Mouse (Mus musculus) midbrain, embryonic 13.5 days (tissue): Measurements from ENCODE around the gene Fam189a2. TPM values are rescaled to one million over a fixed set of nuclear protein-coding genes. Genes with fewer than 3 reads are reported as not detected.

ENCODE experiments used
- ATAC-seq: fragments of 200-750 bp; cut with Nextera tagmentation; 2 replicates; pipeline ENCODE4 v1.8.0; 2017; ENCODE audit warnings: mild to moderate bottlenecking, moderate TSS enrichment, moderate library complexity
- H3K27ac ChIP-seq: fragments of 300-500 bp; sonication (generic); 2 replicates; pipeline ENCODE4 v1.5.1; 2015; ENCODE audit warnings: inconsistent platforms, mild to moderate bottlenecking, moderate library complexity
- H3K27me3 ChIP-seq: fragments of 300-500 bp; sonication (generic); 2 replicates; pipeline ENCODE4 v1.6.1; 2015; ENCODE audit warnings: mild to moderate bottlenecking, inconsistent platforms
- H3K36me3 ChIP-seq: fragments of 300-500 bp; sonication (generic); 2 replicates; pipeline ENCODE4 v1.6.1; 2015; ENCODE audit warnings: mild to moderate bottlenecking, inconsistent platforms
- H3K4me1 ChIP-seq: fragments of 300-500 bp; sonication (generic); replicated peaks from 2 replicates; pipeline ENCODE4 v1.6.1; 2015; ENCODE audit warnings: inconsistent platforms
- H3K4me2 ChIP-seq: fragments of 300-500 bp; sonication (generic); replicated peaks from 2 replicates; pipeline ENCODE4 v1.6.1; 2015; ENCODE audit warnings: moderate library complexity, mild to moderate bottlenecking, inconsistent platforms
- H3K4me3 ChIP-seq: fragments of 300-500 bp; sonication (generic); replicated peaks from 2 replicates; pipeline ENCODE4 v1.5.1; 2015; ENCODE audit warnings: mild to moderate bottlenecking, inconsistent platforms
- H3K9ac ChIP-seq: fragments of 300-500 bp; sonication (generic); replicated peaks from 2 replicates; pipeline ENCODE4 v1.6.1; 2015; ENCODE audit warnings: mild to moderate bottlenecking, inconsistent platforms
- H3K9me3 ChIP-seq: fragments of 300-500 bp; sonication (generic); 2 replicates; pipeline ENCODE4 v1.6.1; 2016; ENCODE audit warnings: mild to moderate bottlenecking, inconsistent platforms
- WGBS: fragments of 180-500 bp; shearing (Covaris S2); methylation state at CpG from one replicate; pipeline ENCODE4 v1.1.7; 2015; 5-methylcytosine and 5-hydroxymethylcytosine counted together
- polyA plus RNA-seq: library from polyadenylated mRNA; unstranded; fragments of >200 nt; fragmentation: Nextera tagmentation; extraction: Ambion mirVana; gene quantifications from 2 replicates; pipeline ENCODE4 v1.2.1, GENCODE M21; 2015

Gene Fam189a2
- 1.4 and 1.5 TPM in 2 replicates for polyA plus RNA-seq

- peak within 1 kb of the TSS; percentile 69 for H3K4me3 ChIP-seq
- H3K4me2 ChIP-seq = peak within 1 kb of the TSS; percentile 88
- under 1% methylated on average over 56 of the region's 65 CpGs for WGBS
- no peaks in the 10 kb centered on the region for H3K36me3 ChIP-seq
- ATAC-seq = peak; percentile 90
- H3K9me3 ChIP-seq = no peaks in the 10 kb centered on the region
- peak within 1 kb of the TSS; percentile 67 for H3K27ac ChIP-seq
- peaks cover 29% of the 10 kb centered on the region for H3K4me1 ChIP-seq
- peak within 1 kb of the TSS; percentile 76 for H3K9ac ChIP-seq
- H3K27me3 ChIP-seq = peaks cover 55% of the 10 kb centered on the region
Observed at GRCm38 (mm10) chr19:24030871-24031556, at the start of gene Fam189a2. Gene Fam189a2 (minus strand): TSS chr19:24031019.

- Histone ChIP-seq H3K27ac (no peak overlapping the region), H3K4me2 (no peak overlapping the region), H3K9ac (no peak overlapping the region), H3K36me3 (no peaks in the 10 kb centered on the region), H3K27me3 (no peaks in the 10 kb centered on the region), H3K4me3 (no peak overlapping the region), H3K4me1 (no peaks in the 10 kb centered on the region), H3K9me3 (peaks cover 5% of the 10 kb centered on the region; the same call in 1 of the 2 replicates)
- WGBS = 93% methylated on average over 3 of the region's 3 CpGs
- no peak for ATAC-seq
Observed at GRCm38 (mm10) chr19:24077658-24078057, 46.8 kb upstream of the Fam189a2 start.

- Histone ChIP-seq H3K9ac (no peak overlapping the region), H3K4me2 (no peak overlapping the region), H3K27me3 (no peaks in the 10 kb centered on the region), H3K4me1 (no peaks in the 10 kb centered on the region), H3K4me3 (no peak overlapping the region), H3K36me3 (no peaks in the 10 kb centered on the region), H3K9me3 (peaks cover 5% of the 10 kb centered on the region; the same call in 1 of the 2 replicates), H3K27ac (no peak overlapping the region)
- ATAC-seq = no peak
- 95% methylated on average over 7 of the region's 7 CpGs for WGBS
Observed at GRCm38 (mm10) chr19:24076536-24076935, 45.7 kb upstream of the Fam189a2 start.

- WGBS = 89% methylated on average over 8 of the region's 8 CpGs
- H3K4me3 ChIP-seq = no peak overlapping the region
- no peak overlapping the region for H3K27ac ChIP-seq
- H3K9ac ChIP-seq = no peak overlapping the region
- H3K4me1 ChIP-seq = no peaks in the 10 kb centered on the region
- no peaks in the 10 kb centered on the region for H3K36me3 ChIP-seq
- H3K4me2 ChIP-seq = no peak overlapping the region
- peaks cover 5% of the 10 kb centered on the region; the same call in 1 of the 2 replicates for H3K9me3 ChIP-seq
- ATAC-seq = no peak
- no peaks in the 10 kb centered on the region for H3K27me3 ChIP-seq
Observed at GRCm38 (mm10) chr19:24075927-24076326, 45.1 kb upstream of the Fam189a2 start.

- no peak overlapping the region for H3K9ac ChIP-seq
- H3K9me3 ChIP-seq = peaks cover 7% of the 10 kb centered on the region
- no peak for ATAC-seq
- H3K27ac ChIP-seq = no peak overlapping the region
- H3K4me3 ChIP-seq = no peak overlapping the region
- no peak overlapping the region for H3K4me2 ChIP-seq
- H3K27me3 ChIP-seq = no peaks in the 10 kb centered on the region
- WGBS = 41% methylated on average over 4 of the region's 4 CpGs
- H3K36me3 ChIP-seq = no peaks in the 10 kb centered on the region
- no peaks in the 10 kb centered on the region for H3K4me1 ChIP-seq
Observed at GRCm38 (mm10) chr19:24073155-24073554, 42.3 kb upstream of the Fam189a2 start.

GRCm38 (mm10) chr19:24064348-24064895 is 33.6 kb upstream of the Fam189a2 start:
- Histone ChIP-seq H3K4me1 (no peaks in the 10 kb centered on the region), H3K9ac (no peak overlapping the region), H3K4me2 (no peak overlapping the region), H3K27me3 (no peaks in the 10 kb centered on the region), H3K27ac (no peak overlapping the region), H3K36me3 (no peaks in the 10 kb centered on the region), H3K4me3 (no peak overlapping the region), H3K9me3 (peaks cover 2% of the 10 kb centered on the region; the same call in 1 of the 2 replicates)
- 56% methylated on average over 12 of the region's 12 CpGs for WGBS
- ATAC-seq = no peak

GRCm38 (mm10) chr19:24063585-24063984 is 32.8 kb upstream of the Fam189a2 start:
- 89% methylated on average over 4 of the region's 4 CpGs for WGBS
- no peak for ATAC-seq
- Histone ChIP-seq H3K27me3 (no peaks in the 10 kb centered on the region), H3K4me1 (no peaks in the 10 kb centered on the region), H3K9ac (no peak overlapping the region), H3K9me3 (no peaks in the 10 kb centered on the region), H3K4me2 (no peak overlapping the region), H3K36me3 (no peaks in the 10 kb centered on the region), H3K27ac (no peak overlapping the region), H3K4me3 (no peak overlapping the region)

GRCm38 (mm10) chr19:24058851-24059250 is 28.0 kb upstream of the Fam189a2 start:
- no peaks in the 10 kb centered on the region for H3K36me3 ChIP-seq
- H3K27ac ChIP-seq = no peak overlapping the region
- WGBS = 85% methylated on average over 8 of the region's 8 CpGs
- no peak overlapping the region for H3K4me3 ChIP-seq
- ATAC-seq = no peak
- H3K9me3 ChIP-seq = no peaks in the 10 kb centered on the region
- H3K9ac ChIP-seq = no peak overlapping the region
- no peak overlapping the region for H3K4me2 ChIP-seq
- no peaks in the 10 kb centered on the region for H3K4me1 ChIP-seq
- H3K27me3 ChIP-seq = no peaks in the 10 kb centered on the region

- no peak overlapping the region for H3K27ac ChIP-seq
- H3K9ac ChIP-seq = no peak overlapping the region
- no peak for ATAC-seq
- 94% methylated on average over 5 of the region's 5 CpGs for WGBS
- no peak overlapping the region for H3K4me2 ChIP-seq
- H3K27me3 ChIP-seq = no peaks in the 10 kb centered on the region
- no peaks in the 10 kb centered on the region for H3K4me1 ChIP-seq
- no peaks in the 10 kb centered on the region for H3K36me3 ChIP-seq
- H3K9me3 ChIP-seq = no peaks in the 10 kb centered on the region
- H3K4me3 ChIP-seq = no peak overlapping the region
Observed at GRCm38 (mm10) chr19:24058021-24058420, 27.2 kb upstream of the Fam189a2 start.

- Histone ChIP-seq H3K9me3 (no peaks in the 10 kb centered on the region), H3K4me2 (no peak overlapping the region), H3K36me3 (no peaks in the 10 kb centered on the region), H3K9ac (no peak overlapping the region), H3K27ac (no peak overlapping the region), H3K4me3 (no peak overlapping the region), H3K27me3 (no peaks in the 10 kb centered on the region), H3K4me1 (no peaks in the 10 kb centered on the region)
- 98% methylated on average over 1 of the region's 1 CpGs for whole genome bisulfite sequencing
- ATAC-seq = no peak
Observed at GRCm38 (mm10) chr19:24056880-24057279, 26.1 kb upstream of the Fam189a2 start.

- Histone ChIP-seq H3K4me1 (no peaks in the 10 kb centered on the region), H3K27me3 (no peaks in the 10 kb centered on the region), H3K36me3 (no peaks in the 10 kb centered on the region), H3K4me2 (no peak overlapping the region), H3K4me3 (no peak overlapping the region), H3K9ac (no peak overlapping the region), H3K27ac (no peak overlapping the region), H3K9me3 (no peaks in the 10 kb centered on the region)
- WGBS = 76% methylated on average over 2 of the region's 2 CpGs
- no peak for ATAC-seq
Observed at GRCm38 (mm10) chr19:24054904-24055303, 24.1 kb upstream of the Fam189a2 start.

- Histone ChIP-seq H3K4me3 (no peak overlapping the region), H3K27ac (no peak overlapping the region), H3K9ac (no peak overlapping the region), H3K4me2 (no peak overlapping the region), H3K9me3 (no peaks in the 10 kb centered on the region), H3K4me1 (no peaks in the 10 kb centered on the region), H3K36me3 (no peaks in the 10 kb centered on the region), H3K27me3 (no peaks in the 10 kb centered on the region)
- 91% methylated on average over 5 of the region's 5 CpGs for WGBS
- ATAC-seq = no peak
Observed at GRCm38 (mm10) chr19:24054265-24054664, 23.4 kb upstream of the Fam189a2 start.
